Mouse (Mus musculus) CH12.LX (cell line): Measurements from ENCODE around the gene Col27a1. TPM values are rescaled to one million over a fixed set of nuclear protein-coding genes. Genes with fewer than 3 reads are reported as not detected.

Experiments used
- DNase-seq: peaks from one replicate; pipeline ENCODE4 v3.0.0-alpha.2; 2013; ENCODE audit errors: extremely low read depth
- H3K27ac ChIP-seq: 2 replicates; pipeline ENCODE4 v1.5.1; 2012; ENCODE audit warnings: low read depth, mild to moderate bottlenecking, control low read depth, moderate library complexity; ENCODE audit not compliant: insufficient read depth
- H3K27me3 ChIP-seq: replicated peaks from 2 replicates; pipeline ENCODE3; 2012; ENCODE audit warnings: inconsistent platforms
- H3K36me3 ChIP-seq, 2 experiments: replicated peaks in 1 of 2; 2 replicates each; pipeline versions ENCODE3 to v1.6.1; 2012; ENCODE audit warnings: inconsistent platforms in 1 of 2, low read length in 1 of 2, mild to moderate bottlenecking in 1 of 2, mixed read lengths in 1 of 2, moderate library complexity in 1 of 2; ENCODE audit not compliant: control insufficient read depth in 1 of 2, insufficient read depth in 1 of 2
- H3K4me1 ChIP-seq, 2 experiments: 2 replicates each; pipeline ENCODE4 v1.6.1; 2012; ENCODE audit warnings: inconsistent platforms in 1 of 2, moderate library complexity in 1 of 2; ENCODE audit not compliant: insufficient read depth in 2 of 2, control insufficient read depth in 1 of 2
- H3K4me2 ChIP-seq: 2 replicates; pipeline ENCODE4 v1.6.1; 2012; ENCODE audit warnings: low read depth, mild to moderate bottlenecking, control low read depth; ENCODE audit not compliant: poor library complexity, insufficient read depth, severe bottlenecking
- H3K4me3 ChIP-seq, 3 experiments: fragments of 150-350 bp in 1 of 3; sonication (generic) in 1 of 3; replicated peaks in 1 of 3; 2 replicates each; pipeline versions ENCODE3 to v1.5.1; 2011 to 2012; ENCODE audit warnings: low read depth in 2 of 3, low read length in 2 of 3, mild to moderate bottlenecking in 2 of 3, moderate library complexity in 2 of 3, control low read depth in 1 of 3, improper control_type of control experiment in 1 of 3, inconsistent platforms in 1 of 3, mixed read lengths in 1 of 3; ENCODE audit not compliant: poor library complexity in 1 of 3
- H3K79me2 ChIP-seq: replicated peaks from 2 replicates; pipeline ENCODE4 v1.6.1; 2012; ENCODE audit warnings: mild to moderate bottlenecking, moderate library complexity; ENCODE audit not compliant: control insufficient read depth, poor library complexity, insufficient read depth, severe bottlenecking; ENCODE audit errors: extremely low read depth
- H3K9ac ChIP-seq: 2 replicates; pipeline ENCODE4 v1.6.1; 2012; ENCODE audit warnings: low read depth, mild to moderate bottlenecking, control low read depth, moderate library complexity; ENCODE audit not compliant: insufficient read depth
- H3K9me3 ChIP-seq: replicated peaks from 2 replicates; pipeline ENCODE3; 2012; ENCODE audit warnings: low read length, inconsistent platforms, mixed read lengths
- CHD1 ChIP-seq: IDR thresholded peaks from 2 replicates; pipeline ENCODE4 v1.6.1; 2012; ENCODE audit warnings: low read depth, low read length, improper control_type of control experiment, inconsistent platforms
- CHD2 ChIP-seq: IDR thresholded peaks from 2 replicates; pipeline ENCODE4 v1.6.1; 2011; ENCODE audit warnings: low read length, improper control_type of control experiment
- CTCF ChIP-seq, 2 experiments: IDR thresholded peaks in 1 of 2; conservative IDR thresholded peaks in 1 of 2; 2 replicates each; pipeline ENCODE4 v1.5.1; 2011 to 2012; ENCODE audit warnings: low read depth in 2 of 2, low read length in 2 of 2, improper control_type of control experiment in 1 of 2, inconsistent platforms in 1 of 2, mild to moderate bottlenecking in 1 of 2, moderate library complexity in 1 of 2
- E2F4 ChIP-seq: IDR thresholded peaks from 2 replicates; pipeline ENCODE4 v1.6.1; 2011; ENCODE audit warnings: low read depth, low read length, improper control_type of control experiment; ENCODE audit not compliant: insufficient replicate concordance
- ELF1 ChIP-seq: IDR thresholded peaks from 2 replicates; pipeline ENCODE4 v1.6.1; 2014; ENCODE audit warnings: low read depth, mild to moderate bottlenecking, inconsistent platforms, low read length, improper control_type of control experiment
- EP300 ChIP-seq: IDR thresholded peaks from 2 replicates; pipeline ENCODE4 v1.6.1; 2011; ENCODE audit warnings: low read length, improper control_type of control experiment
- GABPA ChIP-seq: IDR thresholded peaks from 2 replicates; pipeline ENCODE4 v1.6.1; 2012; ENCODE audit warnings: low read depth, low read length, improper control_type of control experiment, inconsistent platforms; ENCODE audit not compliant: insufficient replicate concordance
- JUND ChIP-seq: conservative IDR thresholded peaks from 2 replicates; pipeline ENCODE4 v1.6.1; 2011; ENCODE audit warnings: low read depth, low read length, improper control_type of control experiment
- KAT2A ChIP-seq: IDR thresholded peaks from 2 replicates; pipeline ENCODE4 v1.6.1; 2012; ENCODE audit warnings: low read length, improper control_type of control experiment, inconsistent platforms; ENCODE audit not compliant: insufficient replicate concordance
- MAFK ChIP-seq: IDR thresholded peaks from 2 replicates; pipeline ENCODE4 v1.6.1; 2011; ENCODE audit warnings: low read length, improper control_type of control experiment; ENCODE audit not compliant: insufficient replicate concordance
- MAX ChIP-seq: IDR thresholded peaks from 2 replicates; pipeline ENCODE4 v1.6.1; 2011; ENCODE audit warnings: low read length, improper control_type of control experiment
- MXI1 ChIP-seq: IDR thresholded peaks from 2 replicates; pipeline ENCODE4 v1.6.1; 2011; ENCODE audit warnings: mild to moderate bottlenecking, low read depth, low read length, improper control_type of control experiment
- NELFE ChIP-seq: IDR thresholded peaks from 2 replicates; pipeline ENCODE4 v1.6.1; 2011; ENCODE audit warnings: low read depth, low read length, improper control_type of control experiment
- NRF1 ChIP-seq: IDR thresholded peaks from 2 replicates; pipeline ENCODE4 v1.6.1; 2014; ENCODE audit warnings: low read depth, mild to moderate bottlenecking, inconsistent platforms, low read length, improper control_type of control experiment, moderate library complexity
- POLR2A ChIP-seq: IDR thresholded peaks from 2 replicates; pipeline ENCODE4 v1.6.1; 2011; ENCODE audit warnings: low read depth, mild to moderate bottlenecking, improper control_type of control experiment, low read length
- SIN3A ChIP-seq: IDR thresholded peaks from 2 replicates; pipeline ENCODE4 v1.6.1; 2012; ENCODE audit warnings: low read length, improper control_type of control experiment, inconsistent platforms
- TCF12 ChIP-seq: IDR thresholded peaks from 2 replicates; pipeline ENCODE4 v1.6.1; 2014; ENCODE audit warnings: low read depth, mild to moderate bottlenecking, inconsistent platforms, low read length, improper control_type of control experiment
- UBTF ChIP-seq: IDR thresholded peaks from 2 replicates; pipeline ENCODE4 v1.6.1; 2012; ENCODE audit warnings: low read depth, mild to moderate bottlenecking, inconsistent platforms, low read length, improper control_type of control experiment, moderate library complexity
- USF1 ChIP-seq: IDR thresholded peaks from 2 replicates; pipeline ENCODE4 v1.6.1; 2014; ENCODE audit warnings: low read depth, mild to moderate bottlenecking, inconsistent platforms, low read length, improper control_type of control experiment
- USF2 ChIP-seq: conservative IDR thresholded peaks from 2 replicates; pipeline ENCODE4 v1.6.1; 2011; ENCODE audit warnings: low read depth, low read length, improper control_type of control experiment
- ZKSCAN1 ChIP-seq: IDR thresholded peaks from 2 replicates; pipeline ENCODE4 v1.6.1; 2012; ENCODE audit warnings: low read depth, inconsistent platforms, low read length, improper control_type of control experiment, borderline replicate concordance
- ZNF384 ChIP-seq: IDR thresholded peaks from 2 replicates; pipeline ENCODE4 v1.6.1; 2012; ENCODE audit warnings: low read depth, low read length, improper control_type of control experiment, inconsistent platforms
- dilution Hi-C: fragments of 300-500 bp; cut with MboI; formaldehyde crosslinking; loops from 2 replicates; pipeline ENCODE4 v1.14.3; 2020; ENCODE audit warnings: low sequenced_read_pairs; ENCODE audit not compliant: extremely low pct_unique_long_range_greater_than_20kb, extremely low pct_ligation_motif_present
- in situ Hi-C: fragments of 300-500 bp; cut with MboI; formaldehyde crosslinking; loops from 3 replicates; pipeline ENCODE4 v1.14.3; 2019; ENCODE audit warnings: low sequenced_read_pairs, low pct_ligation_motif_present, low pct_unique_long_range_greater_than_20kb, mixed read lengths
- polyA plus RNA-seq: library from polyadenylated mRNA; unstranded; fragments of >175 nt; gene quantifications from 2 replicates; pipeline ENCODE4 v1.2.1, GENCODE M21; 2012; ENCODE audit warnings: low read depth; ENCODE audit not compliant: insufficient read length
- total RNA-seq, 2 experiments: library from RNA; depleted of rRNA; stranded (reverse); fragments of 300-350 nt in 1 of 2; fragments of >200 nt in 1 of 2; gene quantifications; 2 replicates each; pipeline ENCODE4 v1.2.3; 2012 to 2014

Col27a1 gene
- total and polyA plus RNA-seq, 3 experiments = 0.04 to 0.05 TPM; not detected in 1

DNA sequence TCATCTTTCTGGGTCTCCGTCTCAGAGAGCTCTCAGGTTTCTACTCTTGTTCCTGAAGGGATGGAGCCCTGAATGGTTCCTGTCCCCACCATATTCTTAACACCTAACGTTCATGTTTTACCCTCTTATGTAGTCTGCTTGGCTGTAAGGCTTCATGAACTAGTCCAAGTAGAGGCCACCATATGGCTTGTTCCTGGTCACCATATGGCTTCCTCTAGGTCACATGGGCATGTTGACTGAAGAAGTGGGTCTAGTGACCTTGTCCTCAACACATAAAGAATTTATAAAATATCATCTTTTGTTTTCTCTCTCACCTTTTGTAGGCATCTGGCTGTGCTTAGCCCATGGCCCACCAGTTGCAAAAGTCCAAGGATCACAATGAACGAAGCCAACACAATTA is 27.2 kb downstream of the Col27a1 start:
- Histone ChIP-seq H3K27me3 (peaks cover 93% of the 10 kb centered on the region), H3K4me3 (no peak overlapping the region), H3K36me3 (no peaks in the 10 kb centered on the region), H3K9ac (no peak overlapping the region), H3K4me1 (no peaks in the 10 kb centered on the region), H3K4me2 (no peak overlapping the region), H3K9me3 (peaks cover 3% of the 10 kb centered on the region), H3K27ac (no peak overlapping the region), H3K79me2 (no peaks in the 10 kb centered on the region)
- dilution Hi-C loops (no loop called here), in situ Hi-C loops (no loop called here)
- TF ChIP-seq JUND (no peak), CTCF (conservative IDR thresholded peaks at IDR 0.05 in 1 of 2, IDR thresholded peaks at IDR 0.05 in 1 of 2; ENCODE audit: low read depth in 2 of 2, low read length in 2 of 2) (no peak), NRF1 (no peak), CHD2 (no peak), USF2 (no peak)
- DNase-seq = no peak

DNA sequence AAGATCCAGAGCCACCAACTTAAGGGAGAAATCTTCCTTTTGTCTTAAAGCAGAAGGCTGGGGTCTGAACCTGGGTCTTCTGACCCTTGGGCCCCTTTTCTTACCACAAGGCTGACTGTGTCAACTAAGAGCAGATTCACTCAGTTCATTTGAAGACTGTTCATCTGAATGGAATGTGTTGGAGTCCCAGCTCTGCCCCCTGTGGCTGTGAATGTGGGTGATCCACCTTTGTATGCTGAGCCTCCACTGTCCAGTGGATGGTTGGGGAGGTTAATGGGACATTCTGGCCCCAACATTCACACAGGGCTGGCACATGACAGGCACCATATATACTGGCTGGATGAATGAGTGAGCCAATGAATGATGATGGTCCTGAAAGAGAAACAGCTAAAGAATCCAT is 34.2 kb downstream of the Col27a1 start:
- dilution Hi-C loops = no loop called here
- Histone ChIP-seq H3K4me3 (no peak overlapping the region), H3K27me3 (peaks cover 98% of the 10 kb centered on the region), H3K9me3 (no peaks in the 10 kb centered on the region), H3K36me3 (no peaks in the 10 kb centered on the region), H3K27ac (no peak overlapping the region), H3K9ac (no peak overlapping the region), H3K4me2 (no peak overlapping the region), H3K4me1 (no peaks in the 10 kb centered on the region), H3K79me2 (no peaks in the 10 kb centered on the region)
- TF ChIP-seq ELF1 (no peak), POLR2A (no peak), NELFE (no peak), CTCF (conservative IDR thresholded peaks at IDR 0.05 in 1 of 2, IDR thresholded peaks at IDR 0.05 in 1 of 2; ENCODE audit: low read depth in 2 of 2, low read length in 2 of 2) (no peak), NRF1 (no peak), GABPA (no peak), EP300 (no peak), KAT2A (no peak), MAX (no peak), TCF12 (no peak), USF1 (no peak)
- DNase-seq = no peak
- in situ Hi-C loops = no loop called here

DNA sequence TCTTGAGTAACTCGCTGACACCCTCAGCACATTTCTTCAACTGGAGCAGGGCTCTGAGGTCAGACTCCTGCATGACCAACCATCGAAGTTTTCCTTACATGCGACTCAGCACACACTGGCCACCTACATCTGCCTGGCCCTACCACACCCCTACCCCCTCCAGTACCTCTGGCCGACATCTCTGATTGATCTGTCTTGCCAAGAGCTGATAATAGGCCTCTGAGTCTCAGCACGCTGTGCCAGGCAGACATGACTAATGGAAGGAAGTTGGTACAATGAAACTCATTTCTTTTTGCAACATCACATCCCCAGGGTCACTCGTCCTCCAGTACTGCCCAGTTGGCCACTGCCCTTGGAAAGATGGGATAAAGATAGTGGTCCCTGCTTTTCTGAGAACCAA is 35.1 kb downstream of the Col27a1 start:
- peaks cover 98% of the 10 kb centered on the region for H3K27me3 ChIP-seq
- H3K27ac ChIP-seq = no peak overlapping the region
- no peaks in the 10 kb centered on the region for H3K9me3 ChIP-seq
- DNase-seq = no peak
- no peak overlapping the region for H3K4me2 ChIP-seq
- no peaks in the 10 kb centered on the region for H3K36me3 ChIP-seq
- in situ Hi-C loops = no loop called here
- no peak overlapping the region for H3K9ac ChIP-seq
- TF ChIP-seq CHD1 = no peak
- TF ChIP-seq ELF1 = no peak
- no peak for TF ChIP-seq ZNF384
- no peak for TF ChIP-seq NRF1
- no peak for TF ChIP-seq USF1
- TF ChIP-seq MXI1 = no peak
- TF ChIP-seq EP300 = no peak
- no peak for TF ChIP-seq E2F4
- no peak for TF ChIP-seq JUND
- TF ChIP-seq SIN3A = no peak
- TF ChIP-seq ZKSCAN1 = no peak
- no peak for TF ChIP-seq MAFK
- no peak for TF ChIP-seq GABPA
- TF ChIP-seq UBTF = no peak
- no peak for TF ChIP-seq MAX
- dilution Hi-C loops = no loop called here
- no peak overlapping the region for H3K4me3 ChIP-seq
- no peaks in the 10 kb centered on the region for H3K4me1 ChIP-seq
- no peaks in the 10 kb centered on the region for H3K79me2 ChIP-seq
